Mouse (Mus musculus): ENCODE results near the gene Optn. TPM values are rescaled to one million over a fixed set of nuclear protein-coding genes. Genes with fewer than 3 reads are reported as not detected.
A peak's percentile ranks its signal among the peaks of the same experiment; 100 is the strongest.
"Not testable (repeated sequence)": the region's sequence is repeated elsewhere in the genome, so short reads cannot be mapped to it uniquely, and the experiment has no call there.

The Optn gene
- polyA plus RNA-seq, 1 experiment from 2014 or later: 6.9 TPM

- H3K4me3 ChIP-seq: peak overlapping the region; percentile 22
Observed at GRCm38 (mm10) chr2:5080053-5080787, 16.4 kb upstream of the Optn start.

GRCm38 (mm10) chr2:5077937-5078336 lies 14.1 kb upstream of the Optn start:
- Histone ChIP-seq H3K4me3 (no peak overlapping the region), H3K36me3 (no peaks in the 10 kb centered on the region), H3K4me2 (no peak overlapping the region), H3K27me3 (no peaks in the 10 kb centered on the region), H3K9ac (no peak overlapping the region), H3K27ac (no peak overlapping the region), H3K9me3 (no peaks in the 10 kb centered on the region), H3K4me1 (no peaks in the 10 kb centered on the region)
- ATAC-seq (ENCODE audit: insufficient number of reproducible peaks, low FRiP score, low TSS enrichment, low read depth): no peak
- 58% methylated on average over 2 of the region's 2 CpGs for WGBS

More at GRCm38 (mm10) chr2:5080053-5080787, 16.4 kb upstream of the Optn start:
- peak overlapping the region; percentile 40 for H3K4me2 ChIP-seq
- no peaks in the 10 kb centered on the region for H3K4me1 ChIP-seq
- ATAC-seq (ENCODE audit: insufficient number of reproducible peaks, low FRiP score, low TSS enrichment, low read depth): no peak
- no peaks in the 10 kb centered on the region for H3K36me3 ChIP-seq
- H3K27ac ChIP-seq: no peak overlapping the region
- no peaks in the 10 kb centered on the region for H3K9me3 ChIP-seq
- no peak overlapping the region for H3K9ac ChIP-seq
- WGBS: 6% methylated on average over 14 of the region's 14 CpGs
- no peaks in the 10 kb centered on the region for H3K27me3 ChIP-seq

- WGBS: 82% methylated on average over 2 of the region's 2 CpGs
- no peak for ATAC-seq (ENCODE audit: insufficient number of reproducible peaks, low FRiP score, low TSS enrichment, low read depth)
- no peaks in the 10 kb centered on the region for H3K9me3 ChIP-seq
- H3K36me3 ChIP-seq: no peaks in the 10 kb centered on the region
- H3K4me1 ChIP-seq: no peaks in the 10 kb centered on the region
- no peaks in the 10 kb centered on the region for H3K27me3 ChIP-seq
- no peak overlapping the region for H3K27ac ChIP-seq
- H3K4me3 ChIP-seq: no peak overlapping the region
- no peak overlapping the region for H3K9ac ChIP-seq
- no peak overlapping the region for H3K4me2 ChIP-seq
Observed at GRCm38 (mm10) chr2:5077490-5077889, 13.6 kb upstream of the Optn start.

- Histone ChIP-seq H3K9ac (no peak overlapping the region), H3K27ac (no peak overlapping the region), H3K4me1 (no peaks in the 10 kb centered on the region), H3K4me2 (no peak overlapping the region), H3K27me3 (no peaks in the 10 kb centered on the region), H3K9me3 (no peaks in the 10 kb centered on the region), H3K4me3 (no peak overlapping the region), H3K36me3 (no peaks in the 10 kb centered on the region)
- ATAC-seq (ENCODE audit: insufficient number of reproducible peaks, low FRiP score, low TSS enrichment, low read depth): no peak
Observed at GRCm38 (mm10) chr2:5075856-5076255, 12.0 kb upstream of the Optn start.

GRCm38 (mm10) chr2:5075432-5075831 lies 11.6 kb upstream of the Optn start:
- 61% methylated on average over 2 of the region's 2 CpGs for WGBS
- no peaks in the 10 kb centered on the region for H3K9me3 ChIP-seq
- H3K27me3 ChIP-seq: no peaks in the 10 kb centered on the region
- H3K4me2 ChIP-seq: no peak overlapping the region
- H3K9ac ChIP-seq: no peak overlapping the region
- H3K4me3 ChIP-seq: no peak overlapping the region
- ATAC-seq (ENCODE audit: insufficient number of reproducible peaks, low FRiP score, low TSS enrichment, low read depth): no peak
- H3K4me1 ChIP-seq: no peaks in the 10 kb centered on the region
- no peak overlapping the region for H3K27ac ChIP-seq
- no peaks in the 10 kb centered on the region for H3K36me3 ChIP-seq

- Histone ChIP-seq H3K4me1 (no peaks in the 10 kb centered on the region), H3K4me3 (no peak overlapping the region), H3K27me3 (no peaks in the 10 kb centered on the region), H3K4me2 (no peak overlapping the region), H3K9ac (no peak overlapping the region), H3K36me3 (no peaks in the 10 kb centered on the region), H3K9me3 (no peaks in the 10 kb centered on the region), H3K27ac (no peak overlapping the region)
- no peak for ATAC-seq (ENCODE audit: insufficient number of reproducible peaks, low FRiP score, low TSS enrichment, low read depth)
- 95% methylated on average over 3 of the region's 3 CpGs for WGBS
Observed at GRCm38 (mm10) chr2:5073785-5074184, 9.9 kb upstream of the Optn start.

GRCm38 (mm10) chr2:5067951-5068350 lies 4.1 kb upstream of the Optn start:
- no peak overlapping the region for H3K4me3 ChIP-seq
- no peaks in the 10 kb centered on the region for H3K9me3 ChIP-seq
- no peak overlapping the region for H3K9ac ChIP-seq
- peaks cover 13% of the 10 kb centered on the region for H3K4me1 ChIP-seq
- no peaks in the 10 kb centered on the region for H3K36me3 ChIP-seq
- ATAC-seq (ENCODE audit: insufficient number of reproducible peaks, low FRiP score, low TSS enrichment, low read depth): no peak
- WGBS: 87% methylated on average over 4 of the region's 4 CpGs
- H3K27ac ChIP-seq: no peak overlapping the region
- H3K27me3 ChIP-seq: peaks cover 5% of the 10 kb centered on the region; the same call in 1 of the 2 replicates
- no peak overlapping the region for H3K4me2 ChIP-seq

- not testable (repeated sequence) for H3K4me2 ChIP-seq; H3K36me3 ChIP-seq; H3K9me3 ChIP-seq; H3K9ac ChIP-seq; H3K27me3 ChIP-seq; ATAC-seq (ENCODE audit: insufficient number of reproducible peaks, low FRiP score, low TSS enrichment, low read depth); H3K27ac ChIP-seq; H3K4me3 ChIP-seq
- peaks cover 13% of the 10 kb centered on the region for H3K4me1 ChIP-seq
- WGBS: 80% methylated on average over 2 of the region's 2 CpGs
Observed at GRCm38 (mm10) chr2:5067254-5067653, 3.4 kb upstream of the Optn start.

GRCm38 (mm10) chr2:5064247-5064646 lies 396 bp upstream of the Optn start:
- Histone ChIP-seq H3K4me1 (peaks cover 13% of the 10 kb centered on the region), H3K9me3 (no peaks in the 10 kb centered on the region), H3K27ac (no peak overlapping the region), H3K4me3 (peak overlapping the region; percentile 66), H3K4me2 (peak overlapping the region; percentile 94), H3K36me3 (no peaks in the 10 kb centered on the region), H3K27me3 (peaks cover 5% of the 10 kb centered on the region; the same call in 1 of the 2 replicates), H3K9ac (no peak overlapping the region)
- WGBS: 36% methylated on average over 4 of the region's 4 CpGs
- 0 out of 2 replicates have a peak, but pooled peaks have one; percentile 35 for ATAC-seq (ENCODE audit: insufficient number of reproducible peaks, low FRiP score, low TSS enrichment, low read depth)

- Histone ChIP-seq H3K4me3 (peak overlapping the region; percentile 66), H3K9ac (no peak overlapping the region), H3K4me1 (peaks cover 13% of the 10 kb centered on the region), H3K4me2 (peak overlapping the region; percentile 94), H3K27me3 (peaks cover 5% of the 10 kb centered on the region; the same call in 1 of the 2 replicates), H3K36me3 (no peaks in the 10 kb centered on the region), H3K9me3 (no peaks in the 10 kb centered on the region), H3K27ac (no peak overlapping the region)
- no peak for ATAC-seq (ENCODE audit: insufficient number of reproducible peaks, low FRiP score, low TSS enrichment, low read depth)
- 23% methylated on average over 16 of the region's 16 CpGs for WGBS
Observed at GRCm38 (mm10) chr2:5062496-5063298, 1.2 kb downstream of the Optn start.

GRCm38 (mm10) chr2:5061133-5061708 lies 2.6 kb downstream of the Optn start:
- Histone ChIP-seq H3K4me2 (no peak overlapping the region), H3K9ac (no peak overlapping the region), H3K4me3 (no peak overlapping the region), H3K27ac (no peak overlapping the region), H3K27me3 (peaks cover 5% of the 10 kb centered on the region; the same call in 1 of the 2 replicates), H3K36me3 (no peaks in the 10 kb centered on the region), H3K9me3 (no peaks in the 10 kb centered on the region), H3K4me1 (peaks cover 13% of the 10 kb centered on the region)
- no peak for ATAC-seq (ENCODE audit: insufficient number of reproducible peaks, low FRiP score, low TSS enrichment, low read depth)
- WGBS: 68% methylated on average over 8 of the region's 8 CpGs

- no peaks in the 10 kb centered on the region for H3K9me3 ChIP-seq
- no peaks in the 10 kb centered on the region for H3K36me3 ChIP-seq
- no peak for ATAC-seq (ENCODE audit: insufficient number of reproducible peaks, low FRiP score, low TSS enrichment, low read depth)
- peaks cover 5% of the 10 kb centered on the region; the same call in 1 of the 2 replicates for H3K27me3 ChIP-seq
- no peak overlapping the region for H3K4me2 ChIP-seq
- no peak overlapping the region for H3K27ac ChIP-seq
- no peak overlapping the region for H3K9ac ChIP-seq
- WGBS: 81% methylated on average over 4 of the region's 4 CpGs
- H3K4me1 ChIP-seq: peaks cover 13% of the 10 kb centered on the region
- no peak overlapping the region for H3K4me3 ChIP-seq
Observed at GRCm38 (mm10) chr2:5059997-5060396, 3.9 kb downstream of the Optn start.

Measured in limb, embryonic 15.5 days (tissue).